Mouse (Mus musculus): Measurements from ENCODE around the gene A030003K21Rik.
"Not testable (repeated sequence)": the region's sequence is repeated elsewhere in the genome, so short reads cannot be mapped to it uniquely, and the experiment has no call there.

The A030003K21Rik gene

GRCm38 (mm10) chr1:82943295-82943694 is at the start of gene A030003K21Rik:
TSS of gene A030003K21Rik (minus strand) at chr1:82943388.
- not testable (repeated sequence) for DNase-seq (ENCODE audit: low spot score in 2 of 2)

DNA sequence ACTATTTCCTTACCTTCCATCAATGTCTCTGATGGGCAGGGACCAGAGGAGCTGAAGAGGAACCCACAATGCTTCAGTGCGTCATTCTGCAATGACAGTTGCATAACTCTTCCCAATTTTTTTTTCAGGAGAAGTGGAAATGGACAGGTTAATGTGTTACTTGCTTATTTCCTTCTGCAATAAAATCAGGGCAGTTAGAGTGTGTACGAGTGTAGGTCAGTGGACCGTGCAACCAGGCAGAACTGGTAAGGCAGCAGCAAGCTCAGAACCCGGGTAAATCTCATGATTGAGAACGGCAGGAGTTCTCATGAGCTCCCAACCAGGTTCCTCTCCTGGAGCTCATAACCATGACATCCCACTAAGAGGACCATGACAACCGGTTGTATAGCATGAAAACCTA is 48.9 kb upstream of the A030003K21Rik start:
- DNase-seq (ENCODE audit: low spot score in 2 of 2) = no peak

- no peak for DNase-seq (ENCODE audit: low spot score in 2 of 2)
Observed at GRCm38 (mm10) chr1:82991596-82991995, 48.4 kb upstream of the A030003K21Rik start.

DNA sequence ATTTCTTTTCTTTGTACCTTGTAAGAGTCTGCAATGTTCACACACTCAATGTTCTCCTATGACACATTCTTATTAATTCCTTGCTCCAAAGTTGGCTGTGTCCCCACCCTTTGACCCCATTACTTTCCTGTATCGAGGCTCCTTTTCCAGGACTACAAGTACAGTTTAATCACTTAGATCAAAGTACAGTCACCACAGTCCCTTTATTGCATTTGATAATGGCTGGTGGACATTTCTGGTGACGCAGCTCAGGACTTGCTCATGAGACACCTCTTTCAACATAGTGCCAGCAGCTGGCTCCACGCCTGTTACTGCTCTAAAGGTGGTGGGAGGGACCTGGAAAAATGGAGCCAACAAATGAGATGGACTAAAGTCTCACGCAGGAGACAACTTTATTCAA is 47.9 kb upstream of the A030003K21Rik start:
- DNase-seq (ENCODE audit: low spot score in 2 of 2) = no peak

- DNase-seq (ENCODE audit: low spot score in 2 of 2) = peak in 1 of 2 experiments; percentile 41
Observed at GRCm38 (mm10) chr1:82987530-82988198, 44.5 kb upstream of the A030003K21Rik start.

DNA sequence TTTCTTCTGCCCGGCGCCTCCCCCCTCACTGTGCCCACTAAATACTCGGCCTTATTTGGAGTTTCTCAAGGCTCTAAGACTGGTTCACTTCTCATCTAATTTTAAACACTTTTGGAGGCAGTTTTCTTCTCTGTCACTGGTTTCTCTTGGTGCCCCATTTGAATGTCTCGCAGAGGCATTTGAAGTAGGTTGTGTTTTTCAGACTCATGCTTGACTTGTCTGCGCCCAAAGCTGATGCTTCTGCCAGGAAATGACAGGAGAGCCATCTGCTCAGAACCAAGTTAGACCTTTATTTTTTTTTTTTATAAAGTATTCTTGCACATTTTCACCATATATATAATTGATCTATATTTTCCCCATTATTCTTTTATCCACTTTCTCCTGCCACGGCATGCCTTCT is 43.5 kb upstream of the A030003K21Rik start:
- no peak for DNase-seq (ENCODE audit: low spot score in 2 of 2)

- no peak for DNase-seq (ENCODE audit: low spot score in 2 of 2)
Observed at GRCm38 (mm10) chr1:82977840-82978239, 34.7 kb upstream of the A030003K21Rik start.

GRCm38 (mm10) chr1:82975750-82976149 is 32.6 kb upstream of the A030003K21Rik start:
- DNase-seq (ENCODE audit: low spot score in 2 of 2) = no peak

GRCm38 (mm10) chr1:82974342-82974741 is 31.2 kb upstream of the A030003K21Rik start:
- DNase-seq (ENCODE audit: low spot score in 2 of 2) = no peak

GRCm38 (mm10) chr1:82973901-82974300 is 30.7 kb upstream of the A030003K21Rik start:
- DNase-seq (ENCODE audit: low spot score in 2 of 2) = no peak

- no peak for DNase-seq (ENCODE audit: low spot score in 2 of 2)
Observed at GRCm38 (mm10) chr1:82973244-82973643, 30.1 kb upstream of the A030003K21Rik start.

GRCm38 (mm10) chr1:82972046-82972445 is 28.9 kb upstream of the A030003K21Rik start:
- DNase-seq (ENCODE audit: low spot score in 2 of 2) = no peak

DNA sequence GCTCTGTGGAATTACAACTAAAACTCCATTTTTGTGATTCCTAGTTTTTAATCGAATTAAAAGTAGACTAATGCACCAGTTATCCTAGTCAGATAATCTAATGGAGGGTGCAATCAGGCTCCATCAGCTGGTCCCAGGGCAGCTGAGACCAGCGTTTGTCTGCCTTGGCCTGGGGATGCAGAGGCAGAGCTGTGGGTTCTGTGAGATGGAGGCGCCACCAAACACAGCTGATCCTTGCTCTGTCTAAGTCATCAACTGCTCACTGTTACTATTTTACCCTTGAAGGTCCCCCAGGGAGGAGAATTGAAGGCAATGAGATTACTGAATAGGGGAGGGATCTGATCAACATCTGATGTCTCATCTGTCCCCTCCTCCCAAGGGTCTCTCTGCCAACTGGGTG is 23.2 kb upstream of the A030003K21Rik start:
- DNase-seq (ENCODE audit: low spot score in 2 of 2) = no peak

DNA sequence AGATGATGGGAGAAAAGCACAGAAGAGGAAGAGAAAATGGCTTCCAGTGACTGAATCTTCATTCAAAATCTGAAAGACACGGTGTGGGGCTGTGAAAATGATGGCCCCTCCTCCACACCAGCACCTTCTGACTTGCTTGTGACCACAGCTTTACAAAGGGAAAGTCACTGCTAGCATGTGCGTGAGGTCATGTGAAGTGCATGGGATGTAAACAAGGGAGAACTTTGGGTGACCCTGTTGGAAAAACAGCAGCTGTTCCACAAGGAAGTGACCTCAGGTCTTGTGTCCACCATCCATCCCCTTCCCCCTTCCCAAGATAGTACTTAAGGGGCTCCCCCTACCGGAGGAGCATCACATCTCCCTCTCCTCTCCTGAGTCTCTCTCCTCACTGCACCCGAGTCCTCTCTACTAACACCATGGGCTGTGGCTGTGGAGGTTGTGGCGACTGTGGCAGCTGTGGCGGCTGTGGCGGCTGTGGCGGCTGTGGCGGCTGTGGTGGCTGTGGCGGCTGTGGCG is 16.7 kb upstream of the A030003K21Rik start, which contains the start of gene Gm47955:
Gene Gm47955, plus strand, starts transcription at position 417 of the 516 bp plus-strand sequence.
- DNase-seq (ENCODE audit: low spot score in 2 of 2) = no peak

DNA sequence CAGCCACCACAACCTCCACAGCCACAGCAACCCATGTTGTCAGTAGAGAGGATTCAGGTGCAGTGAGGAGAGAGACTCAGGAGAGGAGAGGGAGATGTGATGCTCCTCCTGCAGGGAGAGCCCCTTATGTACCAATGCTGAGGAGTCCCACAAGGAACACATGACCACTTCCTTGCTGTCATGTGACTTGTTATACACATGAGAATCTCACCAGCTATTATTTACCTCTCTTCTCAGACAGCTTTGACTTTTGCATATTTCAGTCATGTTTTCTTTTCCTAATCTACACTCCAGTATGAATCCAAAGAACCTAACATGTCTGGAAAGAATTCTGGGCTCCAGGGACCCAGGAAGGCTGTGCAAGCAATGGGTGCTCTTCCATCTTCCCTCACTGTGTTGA is 12.7 kb upstream of the A030003K21Rik start, which contains the start of gene Gm7544:
Gene Gm7544, minus strand, starts transcription at position 101 of the 400 bp plus-strand sequence.
- DNase-seq (ENCODE audit: low spot score in 2 of 2) = not testable (repeated sequence)

DNA sequence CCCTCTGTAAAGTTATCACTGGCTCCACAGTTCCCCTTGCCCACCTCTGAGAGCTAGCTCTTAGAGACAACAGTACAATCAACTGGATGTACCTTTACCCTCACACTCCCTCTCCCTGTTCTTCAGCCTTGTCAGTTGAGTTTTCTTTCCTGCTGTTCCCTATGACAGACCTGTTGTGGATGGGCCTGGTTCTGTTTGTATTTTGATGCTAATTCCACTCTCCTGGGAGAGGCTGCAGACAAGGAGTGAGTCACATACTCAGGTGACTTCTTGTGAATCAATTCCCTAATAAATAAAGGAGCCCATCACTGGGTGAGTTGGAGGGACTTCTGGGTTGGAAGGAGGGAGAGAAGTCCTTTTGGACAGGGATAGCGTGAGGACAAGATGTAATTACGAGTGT is 5.4 kb upstream of the A030003K21Rik start:
- no peak for DNase-seq (ENCODE audit: low spot score in 2 of 2)

- DNase-seq (ENCODE audit: low spot score in 2 of 2) = not testable (repeated sequence)
Observed at GRCm38 (mm10) chr1:82946029-82946428, 2.8 kb upstream of the A030003K21Rik start.

- DNase-seq (ENCODE audit: low spot score in 2 of 2) = not testable (repeated sequence)
Observed at GRCm38 (mm10) chr1:82942505-82942904, 683 bp downstream of the A030003K21Rik start.

DNA sequence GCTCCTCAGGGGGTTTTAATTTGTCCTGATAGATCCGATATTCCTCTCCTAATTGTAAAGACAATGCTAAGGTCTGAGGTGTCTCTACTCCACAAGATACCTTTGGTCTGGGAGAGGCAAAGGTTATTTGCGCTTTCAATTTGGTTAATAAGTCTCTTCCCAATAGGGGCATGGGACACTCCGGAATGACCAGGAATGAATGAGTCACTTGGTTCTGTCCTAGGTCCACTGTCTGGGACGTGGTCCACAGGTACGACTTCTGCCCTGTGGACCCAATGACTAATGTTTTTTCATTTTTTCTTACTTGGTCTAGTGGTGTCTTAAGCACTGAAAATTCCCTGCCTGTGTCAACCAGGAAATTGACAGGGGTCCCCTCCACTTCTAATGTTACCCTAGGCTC is 4.5 kb downstream of the A030003K21Rik start:
- DNase-seq (ENCODE audit: low spot score in 2 of 2) = no peak

- DNase-seq (ENCODE audit: low spot score in 2 of 2) = not testable (repeated sequence)
Observed at GRCm38 (mm10) chr1:82931326-82931725, 11.9 kb downstream of the A030003K21Rik start, which contains the start of gene Gm6217. TSS of gene Gm6217 (minus strand) at chr1:82931399.

DNA sequence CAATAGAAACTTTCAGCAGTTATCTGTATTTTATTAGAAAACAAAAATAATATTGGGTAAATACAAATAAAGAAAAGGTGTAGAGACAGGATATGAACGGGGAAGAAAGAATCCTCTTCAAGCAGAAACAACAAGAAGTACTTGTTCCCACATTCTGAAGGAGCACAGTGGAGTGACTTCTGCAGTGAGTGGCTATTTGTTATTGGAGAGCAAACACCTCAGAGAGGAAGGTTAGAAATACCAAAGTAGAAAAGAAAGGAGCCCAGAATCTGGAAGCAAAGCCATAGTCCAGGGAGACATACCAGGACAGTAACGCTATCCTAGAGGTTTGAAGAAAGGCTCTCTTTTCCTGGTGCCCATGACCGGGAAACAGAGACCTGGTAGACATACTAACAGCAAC is 12.6 kb downstream of the A030003K21Rik start:
- DNase-seq (ENCODE audit: low spot score in 2 of 2) = not testable (repeated sequence)

DNA sequence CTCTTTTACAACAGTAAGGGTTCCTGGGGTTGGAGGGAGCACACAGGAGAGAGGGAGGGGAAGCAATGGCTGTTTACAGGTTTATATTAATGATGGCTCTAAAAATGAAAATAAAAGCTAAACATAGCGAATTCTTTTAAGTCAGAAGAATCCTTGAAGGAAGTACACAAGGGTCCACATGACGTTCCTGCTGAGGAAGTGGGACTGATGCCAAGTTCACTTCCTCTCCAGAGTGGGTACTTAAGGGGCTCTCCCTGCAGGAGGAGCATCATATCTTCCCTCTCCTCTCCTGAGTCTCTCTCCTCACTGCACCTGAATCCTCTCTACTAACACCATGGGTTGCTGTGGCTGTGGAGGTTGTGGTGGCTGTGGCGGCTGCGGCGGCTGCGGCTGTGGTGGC is 18.5 kb downstream of the A030003K21Rik start, which contains the start of gene A030014E15Rik:
Gene A030014E15Rik, plus strand, starts transcription at position 268 of the 400 bp plus-strand sequence.
- DNase-seq (ENCODE audit: low spot score in 2 of 2) = no peak

DNA sequence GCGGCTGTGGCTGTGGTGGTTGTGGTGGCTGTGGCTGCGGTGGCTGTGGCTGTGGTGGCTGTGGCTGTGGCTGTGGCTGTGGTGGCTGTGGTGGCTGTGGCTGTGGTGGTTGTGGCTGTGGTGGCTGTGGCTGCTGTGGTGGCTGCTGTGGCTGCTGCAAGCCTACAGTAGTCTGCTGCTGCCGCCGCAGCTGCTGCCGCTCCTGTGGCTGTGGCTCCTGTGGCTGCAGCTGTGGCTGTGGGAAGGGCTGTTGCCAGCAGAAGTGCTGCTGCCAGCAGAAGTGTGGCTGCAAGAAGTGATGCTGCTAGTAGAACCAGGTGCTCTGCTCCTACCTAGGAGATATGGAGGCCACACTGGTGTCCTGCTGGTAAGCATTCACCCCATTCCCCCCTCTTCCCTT is 29.8 kb downstream of the A030003K21Rik start:
- not testable (repeated sequence) for DNase-seq (ENCODE audit: low spot score in 2 of 2)
